Mouse (Mus musculus): ENCODE data around the gene Fmo2. TPM values are rescaled to one million over a fixed set of nuclear protein-coding genes. Genes with fewer than 3 reads are reported as not detected.

Fmo2 gene
- total and polyA plus RNA-seq, 3 experiments = not detected

DNA sequence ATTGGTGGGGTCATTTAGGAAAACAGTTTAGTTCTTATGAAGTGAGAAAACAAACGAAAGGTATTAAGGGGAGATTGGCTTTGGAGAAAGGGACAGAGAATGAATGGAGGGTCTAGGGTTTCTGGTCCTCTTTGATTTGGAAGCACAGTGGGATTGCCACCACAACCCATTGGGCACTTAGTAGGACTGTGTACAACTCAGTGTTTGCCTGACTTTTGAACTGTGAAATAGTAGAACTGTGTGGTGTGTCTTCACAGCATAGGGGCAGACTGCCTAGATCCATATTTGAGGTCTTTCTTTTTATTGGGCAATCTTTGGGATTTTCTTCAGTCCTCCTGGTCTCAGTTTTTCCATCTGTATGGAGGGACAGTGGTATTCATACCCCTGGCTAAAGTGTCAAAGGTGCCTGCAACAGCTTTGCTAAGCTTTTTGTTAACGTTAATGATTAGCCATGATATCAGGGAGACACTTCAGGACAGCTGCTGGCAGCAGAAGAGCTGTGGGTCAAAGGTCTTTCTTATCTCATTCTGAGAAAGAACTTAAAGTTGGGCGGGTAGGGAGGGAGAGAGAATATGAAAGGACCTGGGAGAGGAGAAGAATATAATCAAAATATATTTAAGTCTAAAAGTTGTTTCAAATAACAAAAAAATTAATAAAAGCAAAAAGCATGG, 44.6 kb downstream of the Fmo2 start:
- Histone ChIP-seq H3K4me2 (ENCODE audit: insufficient read depth, low read depth, poor library complexity, severe bottlenecking) (no peak overlapping the region), H3K79me2 (replicated peaks; ENCODE audit: control insufficient read depth, extremely low read depth, insufficient read depth, poor library complexity, severe bottlenecking) (no peaks in the 10 kb centered on the region), H3K9me3 (replicated peaks; ENCODE audit: low read length) (no peaks in the 10 kb centered on the region), H3K27me3 (replicated peaks) (no peaks in the 10 kb centered on the region), H3K4me1 (ENCODE audit: control insufficient read depth in 1 of 2, insufficient read depth in 2 of 2) (no peaks in the 10 kb centered on the region), H3K9ac (ENCODE audit: insufficient read depth, low read depth) (no peak overlapping the region), H3K4me3 (replicated peaks in 1 of 3; ENCODE audit: low read depth in 2 of 3, low read length in 2 of 3, poor library complexity in 1 of 3) (no peak overlapping the region), H3K27ac (ENCODE audit: insufficient read depth, low read depth) (no peak overlapping the region), H3K36me3 (replicated peaks in 1 of 2; ENCODE audit: control insufficient read depth in 1 of 2, insufficient read depth in 1 of 2, low read length in 1 of 2) (no peaks in the 10 kb centered on the region)
- dilution Hi-C loops (cut with MboI; ENCODE audit: extremely low pct_ligation_motif_present, extremely low pct_unique_long_range_greater_than_20kb, low sequenced_read_pairs) (no loop called here), in situ Hi-C loops (cut with MboI; ENCODE audit: low pct_ligation_motif_present, low pct_unique_long_range_greater_than_20kb, low sequenced_read_pairs) (no loop called here)
- DNase-seq (ENCODE audit: extremely low read depth) = no peak
- TF ChIP-seq MEF2A (IDR thresholded peaks at IDR 0.05; ENCODE audit: borderline replicate concordance, low read depth, low read length) (no peak), ETS1 (conservative IDR thresholded peaks at IDR 0.05; ENCODE audit: low read depth, low read length) (no peak), MXI1 (IDR thresholded peaks at IDR 0.05; ENCODE audit: low read depth, low read length) (no peak), TBP (conservative IDR thresholded peaks at IDR 0.05; ENCODE audit: low read depth, low read length) (no peak), E2F4 (IDR thresholded peaks at IDR 0.05; ENCODE audit: insufficient replicate concordance, low read depth, low read length) (no peak), RCOR1 (conservative IDR thresholded peaks at IDR 0.05; ENCODE audit: low read depth, low read length) (no peak), MAZ (IDR thresholded peaks at IDR 0.05; ENCODE audit: low read depth, low read length) (no peak), RAD21 (IDR thresholded peaks at IDR 0.05; ENCODE audit: low read depth, low read length) (no peak), HCFC1 (IDR thresholded peaks at IDR 0.05; ENCODE audit: low read depth, low read length) (no peak), NELFE (IDR thresholded peaks at IDR 0.05; ENCODE audit: low read depth, low read length) (no peak), UBTF (IDR thresholded peaks at IDR 0.05; ENCODE audit: low read depth, low read length) (no peak), PAX5 (IDR thresholded peaks at IDR 0.05; ENCODE audit: low read length) (no peak), CHD2 (IDR thresholded peaks at IDR 0.05; ENCODE audit: low read length) (no peak), JUN (IDR thresholded peaks at IDR 0.05; ENCODE audit: insufficient read depth, low read depth, low read length) (no peak), BHLHE40 (IDR thresholded peaks at IDR 0.05; ENCODE audit: low read depth, low read length) (no peak), POLR2A (IDR thresholded peaks at IDR 0.05; ENCODE audit: low read depth, low read length) (no peak), JUND (conservative IDR thresholded peaks at IDR 0.05; ENCODE audit: low read depth, low read length) (no peak), EP300 (IDR thresholded peaks at IDR 0.05; ENCODE audit: low read length) (no peak), MAX (IDR thresholded peaks at IDR 0.05; ENCODE audit: low read length) (no peak), SIN3A (IDR thresholded peaks at IDR 0.05; ENCODE audit: low read length) (no peak)

DNA sequence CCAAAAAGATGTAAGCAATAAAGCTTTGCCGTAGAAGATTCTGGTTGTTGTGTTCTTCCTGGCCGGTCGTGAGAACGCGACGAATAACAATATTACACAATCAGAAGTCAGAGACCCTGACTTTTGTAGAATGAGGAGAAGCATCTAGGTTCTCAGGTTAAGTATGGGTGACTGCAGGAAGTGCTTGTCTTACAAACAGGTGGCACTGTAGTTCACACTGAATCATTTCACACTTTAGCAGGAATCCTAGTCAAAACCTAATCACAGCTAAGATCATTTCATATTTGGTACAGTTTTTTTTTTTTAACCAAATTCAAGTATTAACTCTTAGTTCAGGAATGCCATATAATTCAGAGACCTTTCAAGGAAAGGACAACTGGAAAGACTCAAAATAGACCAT, 51.0 kb downstream of the Fmo2 start:
- H3K4me2 ChIP-seq (ENCODE audit: insufficient read depth, low read depth, poor library complexity, severe bottlenecking) = no peak overlapping the region
- H3K27ac ChIP-seq (ENCODE audit: insufficient read depth, low read depth) = no peak overlapping the region
- H3K36me3 ChIP-seq (replicated peaks in 1 of 2; ENCODE audit: control insufficient read depth in 1 of 2, insufficient read depth in 1 of 2, low read length in 1 of 2) = no peaks in the 10 kb centered on the region
- no peak overlapping the region for H3K4me3 ChIP-seq (replicated peaks in 1 of 3; ENCODE audit: low read depth in 2 of 3, low read length in 2 of 3, poor library complexity in 1 of 3)
- H3K79me2 ChIP-seq (replicated peaks; ENCODE audit: control insufficient read depth, extremely low read depth, insufficient read depth, poor library complexity, severe bottlenecking) = no peaks in the 10 kb centered on the region
- no peaks in the 10 kb centered on the region for H3K27me3 ChIP-seq (replicated peaks)
- dilution Hi-C loops (cut with MboI; ENCODE audit: extremely low pct_ligation_motif_present, extremely low pct_unique_long_range_greater_than_20kb, low sequenced_read_pairs) (no loop called here), in situ Hi-C loops (cut with MboI; ENCODE audit: low pct_ligation_motif_present, low pct_unique_long_range_greater_than_20kb, low sequenced_read_pairs) (no loop called here)
- DNase-seq (ENCODE audit: extremely low read depth) = no peak
- H3K9me3 ChIP-seq (replicated peaks; ENCODE audit: low read length) = no peaks in the 10 kb centered on the region
- TF ChIP-seq POLR2AphosphoS2 (IDR thresholded peaks at IDR 0.05; ENCODE audit: low read depth, low read length) (no peak), ZNF384 (IDR thresholded peaks at IDR 0.05; ENCODE audit: low read depth, low read length) (no peak), PAX5 (IDR thresholded peaks at IDR 0.05; ENCODE audit: low read length) (no peak), NRF1 (IDR thresholded peaks at IDR 0.05; ENCODE audit: low read depth, low read length) (no peak), EP300 (IDR thresholded peaks at IDR 0.05; ENCODE audit: low read length) (no peak), MXI1 (IDR thresholded peaks at IDR 0.05; ENCODE audit: low read depth, low read length) (no peak), POLR2A (IDR thresholded peaks at IDR 0.05; ENCODE audit: low read depth, low read length) (no peak), MYC (IDR thresholded peaks at IDR 0.05; ENCODE audit: low read depth, low read length) (no peak), GABPA (IDR thresholded peaks at IDR 0.05; ENCODE audit: insufficient replicate concordance, low read depth, low read length) (no peak), JUN (IDR thresholded peaks at IDR 0.05; ENCODE audit: insufficient read depth, low read depth, low read length) (no peak), TCF12 (IDR thresholded peaks at IDR 0.05; ENCODE audit: low read depth, low read length) (no peak), JUND (conservative IDR thresholded peaks at IDR 0.05; ENCODE audit: low read depth, low read length) (no peak), E2F4 (IDR thresholded peaks at IDR 0.05; ENCODE audit: insufficient replicate concordance, low read depth, low read length) (no peak), MEF2A (IDR thresholded peaks at IDR 0.05; ENCODE audit: borderline replicate concordance, low read depth, low read length) (no peak), CHD2 (IDR thresholded peaks at IDR 0.05; ENCODE audit: low read length) (no peak), RAD21 (IDR thresholded peaks at IDR 0.05; ENCODE audit: low read depth, low read length) (no peak), ZKSCAN1 (IDR thresholded peaks at IDR 0.05; ENCODE audit: borderline replicate concordance, low read depth, low read length) (no peak), TBP (conservative IDR thresholded peaks at IDR 0.05; ENCODE audit: low read depth, low read length) (no peak), USF1 (IDR thresholded peaks at IDR 0.05; ENCODE audit: low read depth, low read length) (no peak)
- H3K4me1 ChIP-seq (ENCODE audit: control insufficient read depth in 1 of 2, insufficient read depth in 2 of 2) = no peaks in the 10 kb centered on the region
- no peak overlapping the region for H3K9ac ChIP-seq (ENCODE audit: insufficient read depth, low read depth)

All from CH12.LX (cell line).